Mouse (Mus musculus) MEL (cell line): Measurements from ENCODE around the gene Tjp1. TPM values are rescaled to one million over a fixed set of nuclear protein-coding genes. Genes with fewer than 3 reads are reported as not detected.

Source experiments
- DNase-seq: peaks from one replicate; pipeline ENCODE4 v3.0.0; 2011; ENCODE audit warnings: low read depth, low spot score
- H3K27ac ChIP-seq: 2 replicates; pipeline ENCODE4 v1.5.1; 2012; ENCODE audit warnings: low read depth, mild to moderate bottlenecking, control low read depth, low read length, moderate library complexity; ENCODE audit not compliant: control insufficient read depth
- H3K27me3 ChIP-seq, 2 experiments: fragments of 150-350 bp in 1 of 2; sonication (generic) in 1 of 2; 2 replicates each; pipeline ENCODE4 v1.6.1; 2012; ENCODE audit warnings: low read length in 2 of 2, mild to moderate bottlenecking in 2 of 2, improper control_type of control experiment in 1 of 2, moderate library complexity in 1 of 2; ENCODE audit not compliant: insufficient read depth in 2 of 2, control insufficient read depth in 1 of 2
- H3K36me3 ChIP-seq, 2 experiments: 2 replicates each; pipeline ENCODE4 v1.6.1; 2012 to 2014; ENCODE audit warnings: low read length in 2 of 2, improper control_type of control experiment in 1 of 2, inconsistent platforms in 1 of 2, mild to moderate bottlenecking in 1 of 2; ENCODE audit not compliant: insufficient read depth in 2 of 2, control insufficient read depth in 1 of 2
- H3K4me1 ChIP-seq, 2 experiments: fragments of 150-350 bp in 1 of 2; sonication (generic) in 1 of 2; 2 replicates each; pipeline ENCODE4 v1.6.1; 2012; ENCODE audit warnings: low read length in 2 of 2, improper control_type of control experiment in 1 of 2, mild to moderate bottlenecking in 1 of 2; ENCODE audit not compliant: insufficient read depth in 2 of 2, control insufficient read depth in 1 of 2
- H3K4me3 ChIP-seq, 2 experiments: fragments of 150-350 bp in 1 of 2; sonication (generic) in 1 of 2; 2 replicates each; pipeline ENCODE4 v1.5.1; 2012; ENCODE audit warnings: low read depth in 2 of 2, low read length in 2 of 2, mild to moderate bottlenecking in 2 of 2, moderate library complexity in 2 of 2, control low read depth in 1 of 2, improper control_type of control experiment in 1 of 2; ENCODE audit not compliant: control insufficient read depth in 1 of 2, insufficient read depth in 1 of 2
- H3K79me2 ChIP-seq: 2 replicates; pipeline ENCODE4 v1.6.1; 2012; ENCODE audit warnings: mild to moderate bottlenecking, low read length, moderate library complexity; ENCODE audit not compliant: control insufficient read depth, poor library complexity, insufficient read depth
- H3K9ac ChIP-seq: 2 replicates; pipeline ENCODE4 v1.6.1; 2012; ENCODE audit warnings: low read depth, mild to moderate bottlenecking, control low read depth, low read length, moderate library complexity; ENCODE audit not compliant: control insufficient read depth, poor library complexity, severe bottlenecking
- H3K9me3 ChIP-seq: fragments of 150-350 bp; sonication (generic); replicated peaks from 2 replicates; pipeline ENCODE4 v1.6.1; 2012; ENCODE audit warnings: mild to moderate bottlenecking, low read length, improper control_type of control experiment, moderate library complexity; ENCODE audit not compliant: insufficient read depth
- BHLHE40 ChIP-seq: IDR thresholded peaks from 2 replicates; pipeline ENCODE4 v1.6.1; 2012; ENCODE audit warnings: low read depth, mild to moderate bottlenecking, inconsistent platforms, low read length, improper control_type of control experiment, borderline replicate concordance
- CHD1 ChIP-seq: IDR thresholded peaks from 2 replicates; pipeline ENCODE4 v1.6.1; 2012; ENCODE audit warnings: low read depth, mild to moderate bottlenecking, inconsistent platforms, low read length, improper control_type of control experiment
- CHD2 ChIP-seq: IDR thresholded peaks from 2 replicates; pipeline ENCODE4 v1.6.1; 2011; ENCODE audit warnings: low read length, improper control_type of control experiment
- CTCF ChIP-seq, 3 experiments: IDR thresholded peaks in 2 of 3; conservative IDR thresholded peaks in 1 of 3; 2 replicates each; pipeline ENCODE4 v1.5.1; 2011 to 2012; ENCODE audit warnings: low read length in 3 of 3, low read depth in 2 of 3, mild to moderate bottlenecking in 2 of 3, improper control_type of control experiment in 1 of 3, inconsistent platforms in 1 of 3, mixed read lengths in 1 of 3, moderate library complexity in 1 of 3; ENCODE audit not compliant: control insufficient read depth in 1 of 3, insufficient read depth in 1 of 3, poor library complexity in 1 of 3, severe bottlenecking in 1 of 3
- E2F4 ChIP-seq: IDR thresholded peaks from 2 replicates; pipeline ENCODE4 v1.6.1; 2011; ENCODE audit warnings: low read depth, low read length, improper control_type of control experiment, borderline replicate concordance
- EP300 ChIP-seq, 2 experiments: IDR thresholded peaks; 2 replicates each; pipeline ENCODE4 v1.6.1; 2011; ENCODE audit warnings: improper control_type of control experiment in 2 of 2, low read length in 2 of 2, low read depth in 1 of 2, mild to moderate bottlenecking in 1 of 2
- ETS1 ChIP-seq: IDR thresholded peaks from 2 replicates; pipeline ENCODE4 v1.6.1; 2012; ENCODE audit warnings: low read depth, mild to moderate bottlenecking, inconsistent platforms, low read length, improper control_type of control experiment, moderate library complexity
- GATA1 ChIP-seq: IDR thresholded peaks from 2 replicates; pipeline ENCODE4 v1.6.1; 2011; ENCODE audit warnings: low read depth, low read length, improper control_type of control experiment
- HCFC1 ChIP-seq: IDR thresholded peaks from 2 replicates; pipeline ENCODE4 v1.6.1; 2012; ENCODE audit warnings: low read depth, mild to moderate bottlenecking, inconsistent platforms, low read length, improper control_type of control experiment, moderate library complexity
- JUND ChIP-seq: IDR thresholded peaks from 2 replicates; pipeline ENCODE4 v1.6.1; 2011; ENCODE audit warnings: low read depth, mild to moderate bottlenecking, improper control_type of control experiment, low read length
- MAFK ChIP-seq: IDR thresholded peaks from 2 replicates; pipeline ENCODE4 v1.6.1; 2011; ENCODE audit warnings: low read depth, mild to moderate bottlenecking, low read length, improper control_type of control experiment, borderline replicate concordance
- MAX ChIP-seq: IDR thresholded peaks from 2 replicates; pipeline ENCODE4 v1.6.1; 2011; ENCODE audit warnings: low read length, improper control_type of control experiment
- MAZ ChIP-seq: IDR thresholded peaks from 2 replicates; pipeline ENCODE4 v1.6.1; 2012; ENCODE audit warnings: low read depth, mild to moderate bottlenecking, inconsistent platforms, low read length, improper control_type of control experiment
- MEF2A ChIP-seq: IDR thresholded peaks from 2 replicates; pipeline ENCODE4 v1.6.1; 2014; ENCODE audit warnings: low read depth, mild to moderate bottlenecking, inconsistent platforms, low read length, improper control_type of control experiment; ENCODE audit not compliant: poor library complexity, insufficient replicate concordance, severe bottlenecking; ENCODE audit errors: extremely low read depth
- MYB ChIP-seq: IDR thresholded peaks from 2 replicates; pipeline ENCODE4 v1.6.1; 2011; ENCODE audit warnings: mild to moderate bottlenecking, low read depth, low read length, improper control_type of control experiment
- MYC ChIP-seq: IDR thresholded peaks from 2 replicates; pipeline ENCODE4 v1.6.1; 2011; ENCODE audit warnings: low read depth, mild to moderate bottlenecking, low read length, improper control_type of control experiment, moderate library complexity
- NELFE ChIP-seq: IDR thresholded peaks from 2 replicates; pipeline ENCODE4 v1.6.1; 2011; ENCODE audit warnings: low read depth, low read length, improper control_type of control experiment
- NRF1 ChIP-seq: IDR thresholded peaks from 2 replicates; pipeline ENCODE4 v1.6.1; 2014; ENCODE audit warnings: low read depth, mild to moderate bottlenecking, inconsistent platforms, low read length, improper control_type of control experiment, moderate library complexity; ENCODE audit not compliant: poor library complexity, insufficient read depth, severe bottlenecking
- POLR2AphosphoS2 ChIP-seq: IDR thresholded peaks from 2 replicates; pipeline ENCODE4 v1.6.1; 2011; ENCODE audit warnings: low read length, improper control_type of control experiment
- POLR2AphosphoS5 ChIP-seq: IDR thresholded peaks from 2 replicates; pipeline ENCODE4 v1.6.1; 2012; ENCODE audit warnings: low read depth, borderline replicate concordance, mild to moderate bottlenecking, inconsistent platforms, low read length, moderate library complexity, mixed read lengths
- RAD21 ChIP-seq: IDR thresholded peaks from 2 replicates; pipeline ENCODE4 v1.6.1; 2011; ENCODE audit warnings: mild to moderate bottlenecking, low read depth, low read length, improper control_type of control experiment
- SMC3 ChIP-seq: IDR thresholded peaks from 2 replicates; pipeline ENCODE4 v1.6.1; 2011; ENCODE audit warnings: low read depth, low read length, improper control_type of control experiment
- TAL1 ChIP-seq: IDR thresholded peaks from 2 replicates; pipeline ENCODE4 v1.6.1; 2012; ENCODE audit warnings: mild to moderate bottlenecking, inconsistent platforms, low read length, moderate library complexity, mixed read lengths
- TBP ChIP-seq: IDR thresholded peaks from 2 replicates; pipeline ENCODE4 v1.8.0; 2011; ENCODE audit warnings: low read depth, low read length, improper control_type of control experiment
- TCF12 ChIP-seq: IDR thresholded peaks from 2 replicates; pipeline ENCODE4 v1.6.1; 2014; ENCODE audit warnings: low read depth, mild to moderate bottlenecking, inconsistent platforms, low read length, improper control_type of control experiment, moderate library complexity
- USF1 ChIP-seq: IDR thresholded peaks from 2 replicates; pipeline ENCODE4 v1.6.1; 2014; ENCODE audit warnings: low read depth, mild to moderate bottlenecking, inconsistent platforms, low read length, improper control_type of control experiment, moderate library complexity
- USF2 ChIP-seq, 2 experiments: IDR thresholded peaks; 2 replicates each; pipeline ENCODE4 v1.6.1; 2011 to 2012; ENCODE audit warnings: improper control_type of control experiment in 2 of 2, low read length in 2 of 2, borderline replicate concordance in 1 of 2, inconsistent platforms in 1 of 2, low read depth in 1 of 2, mild to moderate bottlenecking in 1 of 2; ENCODE audit not compliant: insufficient read depth in 1 of 2
- ZNF384 ChIP-seq: IDR thresholded peaks from 2 replicates; pipeline ENCODE4 v1.6.1; 2012; ENCODE audit warnings: low read depth, mild to moderate bottlenecking, inconsistent platforms, low read length, improper control_type of control experiment
- polyA plus RNA-seq, 2 experiments: library from polyadenylated mRNA; stranded (reverse) in 1 of 2; unstranded in 1 of 2; fragments of >175 nt in 1 of 2; fragments of >200 nt in 1 of 2; gene quantifications; 2 replicates each; pipeline versions ENCODE4 v1.2.1 to v1.2.4; 2012; ENCODE audit warnings: low replicate concordance in 2 of 2, low read depth in 1 of 2; ENCODE audit not compliant: insufficient read length in 2 of 2, insufficient read depth in 1 of 2, missing spikeins in 1 of 2
- total RNA-seq: library from RNA; depleted of rRNA; stranded (reverse); fragments of 300-350 nt; gene quantifications from 2 replicates; pipeline ENCODE4 v1.2.3, GENCODE M21; 2012

Gene Tjp1
- total and polyA plus RNA-seq, 3 experiments, result 0.01 TPM; not detected in 2

DNA sequence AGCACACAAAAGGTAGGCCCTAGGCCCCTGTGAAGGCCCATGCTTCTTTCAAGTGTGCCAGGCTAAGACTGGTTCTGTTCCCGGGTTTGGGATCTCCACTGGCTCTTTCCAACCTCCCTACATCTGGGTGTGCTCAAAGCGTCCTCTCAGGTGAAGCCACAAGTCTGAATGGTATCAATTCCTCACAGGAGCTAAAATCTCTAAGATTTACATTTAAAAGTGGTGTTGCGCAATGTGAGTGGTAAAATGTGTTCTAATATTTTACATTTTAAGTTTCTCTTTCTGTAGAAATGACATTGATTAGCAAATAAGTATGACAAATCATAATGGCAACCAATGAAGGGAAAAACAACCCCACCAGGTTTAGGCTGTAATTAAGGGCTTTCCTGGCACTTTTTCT lies 152.0 kb downstream of the Tjp1 start:
- Histone ChIP-seq H3K9me3 (no peaks in the 10 kb centered on the region), H3K27ac (no peak overlapping the region), H3K9ac (no peak overlapping the region), H3K36me3 (0 out of 4 replicates have a peak, but pooled peaks cover 0 to 2% of the 10 kb centered on the region in 2 experiments), H3K79me2 (no peaks in the 10 kb centered on the region), H3K4me3 (no peak overlapping the region), H3K4me1 (no peaks in the 10 kb centered on the region), H3K27me3 (no peaks in the 10 kb centered on the region)
- DNase-seq, result no peak
- no peak for TF ChIP-seq MYC
- no peak for TF ChIP-seq ZNF384
- TF ChIP-seq POLR2AphosphoS5, result no peak
- TF ChIP-seq CHD1, result no peak
- no peak for TF ChIP-seq TBP
- no peak for TF ChIP-seq USF1
- no peak for TF ChIP-seq JUND
- no peak for TF ChIP-seq MAZ
- no peak for TF ChIP-seq NRF1
- no peak for TF ChIP-seq HCFC1
- TF ChIP-seq EP300 (IDR thresholded peaks at IDR 0.05; ENCODE audit: low read depth in 1 of 2, low read length in 2 of 2), result no peak
- TF ChIP-seq MAFK, result no peak
- no peak for TF ChIP-seq E2F4
- TF ChIP-seq GATA1, result no peak
- TF ChIP-seq MYB, result no peak
- TF ChIP-seq BHLHE40, result no peak
- TF ChIP-seq MAX, result no peak
- no peak for TF ChIP-seq RAD21
- TF ChIP-seq POLR2AphosphoS2, result no peak
- TF ChIP-seq USF2 (IDR thresholded peaks at IDR 0.05; ENCODE audit: borderline replicate concordance in 1 of 2, insufficient read depth in 1 of 2, low read depth in 1 of 2, low read length in 2 of 2), result no peak

DNA sequence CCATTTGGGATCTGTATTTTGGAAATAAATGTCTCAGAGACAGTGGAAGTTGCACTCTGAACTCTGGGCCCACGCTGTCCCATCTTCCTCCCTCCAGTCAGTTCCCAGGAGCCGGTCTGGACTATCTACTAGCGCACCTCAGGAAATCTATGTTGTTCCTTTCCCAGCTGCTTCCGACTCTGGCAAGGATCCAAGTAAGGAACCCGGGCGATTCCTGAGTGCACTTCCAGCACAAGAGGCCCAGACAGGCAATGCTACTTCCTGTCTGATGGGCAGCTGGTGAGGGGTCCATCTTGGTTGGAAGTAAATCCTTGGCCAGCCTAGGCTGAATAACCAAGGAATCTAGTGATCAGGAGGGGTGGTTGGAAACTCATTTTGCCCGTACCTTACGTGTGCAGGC lies 152.4 kb downstream of the Tjp1 start:
- H3K79me2 ChIP-seq, result no peaks in the 10 kb centered on the region
- TF ChIP-seq NELFE, result no peak
- no peak for TF ChIP-seq SMC3
- TF ChIP-seq MAFK, result no peak
- no peak for TF ChIP-seq POLR2AphosphoS5
- no peak for TF ChIP-seq TAL1
- no peak for TF ChIP-seq TBP
- no peak for TF ChIP-seq USF2 (IDR thresholded peaks at IDR 0.05; ENCODE audit: borderline replicate concordance in 1 of 2, insufficient read depth in 1 of 2, low read depth in 1 of 2, low read length in 2 of 2)
- TF ChIP-seq BHLHE40, result no peak
- no peak for TF ChIP-seq ETS1
- no peak for TF ChIP-seq MYB
- no peak for TF ChIP-seq TCF12
- TF ChIP-seq CHD2, result no peak
- no peak for TF ChIP-seq CTCF (IDR thresholded peaks at IDR 0.05 in 2 of 3, conservative IDR thresholded peaks at IDR 0.05 in 1 of 3; ENCODE audit: control insufficient read depth in 1 of 3, insufficient read depth in 1 of 3, low read depth in 2 of 3, low read length in 3 of 3, poor library complexity in 1 of 3, severe bottlenecking in 1 of 3)
- TF ChIP-seq ZNF384, result no peak
- no peak for TF ChIP-seq MEF2A
- no peaks in the 10 kb centered on the region for H3K4me1 ChIP-seq
- no peak for DNase-seq
- H3K36me3 ChIP-seq, result 0 out of 4 replicates have a peak, but pooled peaks cover 0 to 2% of the 10 kb centered on the region in 2 experiments
- H3K4me3 ChIP-seq, result no peak overlapping the region
- H3K27ac ChIP-seq, result no peak overlapping the region
- H3K9ac ChIP-seq, result no peak overlapping the region
- no peaks in the 10 kb centered on the region for H3K27me3 ChIP-seq
- H3K9me3 ChIP-seq, result no peaks in the 10 kb centered on the region
